Mouse (Mus musculus) lung, postnatal 0 days (tissue): ENCODE measurements around the gene Olfr199. TPM values are rescaled to one million over a fixed set of nuclear protein-coding genes. Genes with fewer than 3 reads are reported as not detected.
"Not testable (repeated sequence)": the region's sequence is repeated elsewhere in the genome, so short reads cannot be mapped to it uniquely, and the experiment has no call there.

Experiments
- ATAC-seq: fragments of 200-750 bp; cut with Nextera tagmentation; 2 replicates; pipeline ENCODE4 v1.8.0; 2017; ENCODE audit warnings: moderate library complexity
- DNase-seq: peaks from one replicate; pipeline ENCODE4 v3.0.0-alpha.2; 2016; ENCODE audit warnings: low spot score
- H3K27ac ChIP-seq: fragments of 300-500 bp; sonication (generic); 2 replicates; pipeline ENCODE4 v1.5.1; 2014; ENCODE audit warnings: antibody characterized with exemption, mild to moderate bottlenecking, low read length, mixed read lengths
- H3K27me3 ChIP-seq: fragments of 300-500 bp; sonication (generic); replicated peaks from 2 replicates; pipeline ENCODE4 v1.6.1; 2014; ENCODE audit warnings: low read length, mixed read lengths; ENCODE audit not compliant: insufficient read depth
- H3K36me3 ChIP-seq: fragments of 300-500 bp; sonication (generic); 2 replicates; pipeline ENCODE4 v1.6.1; 2014; ENCODE audit warnings: low read length, mixed read lengths; ENCODE audit not compliant: insufficient read depth
- H3K4me1 ChIP-seq: fragments of 300-500 bp; sonication (generic); 2 replicates; pipeline ENCODE4 v1.6.1; 2014; ENCODE audit warnings: antibody characterized with exemption, low read depth, low read length, mixed read lengths; ENCODE audit not compliant: insufficient read depth
- H3K4me2 ChIP-seq: fragments of 300-500 bp; sonication (generic); replicated peaks from 2 replicates; pipeline ENCODE4 v1.6.1; 2014; ENCODE audit warnings: low read depth, mild to moderate bottlenecking, low read length, moderate library complexity, mixed read lengths
- H3K4me3 ChIP-seq: fragments of 300-500 bp; sonication (generic); 2 replicates; pipeline ENCODE4 v1.5.1; 2014; ENCODE audit warnings: low read depth, low read length
- H3K9ac ChIP-seq: fragments of 300-500 bp; sonication (generic); replicated peaks from 2 replicates; pipeline ENCODE4 v1.6.1; 2014; ENCODE audit warnings: low read depth, mild to moderate bottlenecking
- H3K9me3 ChIP-seq: fragments of 300-500 bp; sonication (generic); 2 replicates; pipeline ENCODE4 v1.6.1; 2016; ENCODE audit warnings: low read length, mixed read lengths
- CTCF ChIP-seq: IDR thresholded peaks from 2 replicates; pipeline ENCODE4 v1.5.1; 2016; ENCODE audit warnings: antibody characterized with exemption, mild to moderate bottlenecking
- EP300 ChIP-seq: IDR thresholded peaks from 2 replicates; pipeline ENCODE4 v1.6.1; 2016; ENCODE audit warnings: antibody characterized with exemption, mild to moderate bottlenecking, control low read depth
- WGBS: fragments of 180-500 bp; shearing (Covaris S2); extraction: QIAGEN DNeasy Blood & Tissue Kit; methylation state at CpG from one replicate; pipeline ENCODE4 v1.1.7; 2014; 5-methylcytosine and 5-hydroxymethylcytosine counted together
- polyA plus RNA-seq: library from polyadenylated mRNA; unstranded; fragments of >200 nt; fragmentation: Nextera tagmentation; extraction: Ambion mirVana; gene quantifications from 2 replicates; pipeline ENCODE4 v1.2.1, GENCODE M21; 2015

Olfr199 gene
- not detected in 2 replicates for polyA plus RNA-seq

GRCm38 (mm10) chr16:59219667-59220066, at the start of gene Olfr199:
Olfr199 (minus strand) TSS chr16:59219767.
- H3K4me1 ChIP-seq, H3K27ac ChIP-seq, DNase-seq, H3K36me3 ChIP-seq, H3K4me3 ChIP-seq, H3K9me3 ChIP-seq, ATAC-seq, H3K9ac ChIP-seq, H3K4me2 ChIP-seq, H3K27me3 ChIP-seq: not testable (repeated sequence)
- WGBS, result 63% methylated on average over 1 of the region's 1 CpGs

GRCm38 (mm10) chr16:59269097-59269496, 49.5 kb upstream of the Olfr199 start:
- H3K9me3 ChIP-seq, H3K4me2 ChIP-seq, H3K27ac ChIP-seq, DNase-seq, H3K4me1 ChIP-seq, H3K27me3 ChIP-seq, H3K36me3 ChIP-seq, ATAC-seq, H3K4me3 ChIP-seq, H3K9ac ChIP-seq: not testable (repeated sequence)
- 66% methylated on average over 4 of the region's 4 CpGs for WGBS

GRCm38 (mm10) chr16:59249684-59250083, 30.1 kb upstream of the Olfr199 start:
- no peak overlapping the region for H3K4me3 ChIP-seq

GRCm38 (mm10) chr16:59217861-59218260, 1.7 kb downstream of the Olfr199 start:
- H3K4me3 ChIP-seq, DNase-seq, ATAC-seq, H3K9ac ChIP-seq, H3K9me3 ChIP-seq, H3K27me3 ChIP-seq, H3K36me3 ChIP-seq, H3K4me1 ChIP-seq, H3K27ac ChIP-seq, H3K4me2 ChIP-seq: not testable (repeated sequence)
- WGBS, result 74% methylated on average over 3 of the region's 3 CpGs

More at GRCm38 (mm10) chr16:59249684-59250083, 30.1 kb upstream of the Olfr199 start:
- DNase-seq (no peak), ATAC-seq (no peak)
- no peak overlapping the region for H3K9ac ChIP-seq
- H3K4me2 ChIP-seq, result no peak overlapping the region
- H3K27me3 ChIP-seq, result no peaks in the 10 kb centered on the region
- H3K36me3 ChIP-seq, result no peaks in the 10 kb centered on the region
- 83% methylated on average over 17 of the region's 17 CpGs for WGBS
- TF ChIP-seq EP300, result no peak
- no peak for TF ChIP-seq CTCF
- no peak overlapping the region for H3K27ac ChIP-seq
- H3K4me1 ChIP-seq, result no peaks in the 10 kb centered on the region
- no peaks in the 10 kb centered on the region for H3K9me3 ChIP-seq

- not testable (repeated sequence) for DNase-seq, H3K36me3 ChIP-seq, H3K27ac ChIP-seq, H3K27me3 ChIP-seq, H3K9me3 ChIP-seq, ATAC-seq, H3K4me1 ChIP-seq, H3K4me2 ChIP-seq, H3K9ac ChIP-seq, H3K4me3 ChIP-seq
- 59% methylated on average over 1 of the region's 1 CpGs for WGBS
Measured at GRCm38 (mm10) chr16:59203433-59203832, 16.1 kb downstream of the Olfr199 start, which contains the start of gene Olfr198. Olfr198 (minus strand) TSS chr16:59203533.

- H3K9ac ChIP-seq, result no peak within 1 kb of the TSS
- H3K36me3 ChIP-seq, result no peaks in the 10 kb centered on the region
- H3K9me3 ChIP-seq, result no peaks in the 10 kb centered on the region
- no peak within 1 kb of the TSS for H3K27ac ChIP-seq
- no peak for TF ChIP-seq EP300
- no peak within 1 kb of the TSS for H3K4me3 ChIP-seq
- WGBS, result 51% methylated on average over 3 of the region's 3 CpGs
- DNase-seq (no peak), ATAC-seq (no peak)
- no peaks in the 10 kb centered on the region for H3K4me1 ChIP-seq
- no peak within 1 kb of the TSS for H3K4me2 ChIP-seq
- H3K27me3 ChIP-seq, result no peaks in the 10 kb centered on the region
Measured at GRCm38 (mm10) chr16:59170354-59170753, 49.2 kb downstream of the Olfr199 start, which contains the start of gene Olfr196. Olfr196 (minus strand) TSS chr16:59170454.

Other genes starting within 250 kb of the Olfr199 start
- not detected in 2 replicates for gene Olfr183, start 224.4 kb downstream of the Olfr199 start, polyA plus RNA-seq
- gene Olfr186, start 189.5 kb downstream of the Olfr199 start, polyA plus RNA-seq, result not detected in 2 replicates
- not detected in 2 replicates for gene Olfr187, start 180.0 kb downstream of the Olfr199 start, polyA plus RNA-seq
- gene Olfr190, start 141.8 kb downstream of the Olfr199 start, polyA plus RNA-seq, result not detected in 2 replicates
- not detected in 2 replicates for gene Olfr191, start 129.9 kb downstream of the Olfr199 start, polyA plus RNA-seq
- not detected in 2 replicates for gene Olfr193, start 107.9 kb downstream of the Olfr199 start, polyA plus RNA-seq
- not detected in 2 replicates for gene Olfr194, start 98.7 kb downstream of the Olfr199 start, polyA plus RNA-seq
- not detected in 2 replicates for gene Olfr195, start 72.7 kb downstream of the Olfr199 start, polyA plus RNA-seq
- not detected in 2 replicates for gene Olfr196, start 49.3 kb downstream of the Olfr199 start, polyA plus RNA-seq
- gene Olfr198, start 16.2 kb downstream of the Olfr199 start, polyA plus RNA-seq, result not detected in 2 replicates
- not detected in 2 replicates for gene Olfr201, start 52.9 kb upstream of the Olfr199 start, polyA plus RNA-seq
- not detected in 2 replicates for gene Olfr202, start 67.0 kb upstream of the Olfr199 start, polyA plus RNA-seq
- not detected in 2 replicates for gene Olfr203, start 79.1 kb upstream of the Olfr199 start, polyA plus RNA-seq
- gene Olfr204, start 98.5 kb upstream of the Olfr199 start, polyA plus RNA-seq, result not detected in 2 replicates
- not detected in 2 replicates for gene Olfr205, start 111.4 kb upstream of the Olfr199 start, polyA plus RNA-seq
- gene Olfr206, start 129.5 kb upstream of the Olfr199 start, polyA plus RNA-seq, result not detected in 2 replicates
- gene Olfr209, start 144.2 kb upstream of the Olfr199 start, polyA plus RNA-seq, result not detected in 2 replicates
- gene Gabrr3, start 187.6 kb upstream of the Olfr199 start, polyA plus RNA-seq, result not detected in 2 replicates